Mouse (Mus musculus) gastrocnemius, adult 2 months (tissue): ENCODE data around the gene Ccdc28b. TPM values are rescaled to one million over a fixed set of nuclear protein-coding genes. Genes with fewer than 3 reads are reported as not detected.

Source experiments
- DNase-seq: peaks from one replicate; pipeline ENCODE4 v3.0.0; 2022
- H3K27ac ChIP-seq: fragments of 200-600 bp; 2 replicates; pipeline ENCODE4 v1.8.1; 2022; ENCODE audit warnings: mild to moderate bottlenecking
- H3K4me3 ChIP-seq: fragments of 200-600 bp; 2 replicates; pipeline ENCODE4 v1.8.1; 2022; ENCODE audit warnings: mild to moderate bottlenecking, moderate library complexity
- CTCF ChIP-seq: fragments of 200-600 bp; IDR thresholded peaks from 2 replicates; pipeline ENCODE4 v1.8.1; 2022; ENCODE audit warnings: antibody characterized with exemption, mild to moderate bottlenecking, moderate library complexity
- intact Hi-C: fragments of 180-260 bp; cut with DNase I; formaldehyde crosslinking; loops from one replicate; pipeline ENCODE4 v1.15.1; 2025
- total RNA-seq, 2 experiments: library from RNA; stranded (reverse); gene quantifications; 2 replicates each; pipeline ENCODE4 v1.2.3; 2021

Ccdc28b gene
- total RNA-seq, 2 experiments from 2014 or later: 31.1 to 38.4 TPM

- peak; percentile 75 for TF ChIP-seq CTCF
- intact Hi-C loops: no loop called here
- DNase-seq: peak; percentile 78
- Histone ChIP-seq H3K4me3 (peak overlapping the region; percentile 36), H3K27ac (no peak overlapping the region)
Measured at GRCm38 (mm10) chr4:129576863-129577491, 46.8 kb downstream of the Ccdc28b start.

GRCm38 (mm10) chr4:129575171-129575844 lies 48.4 kb downstream of the Ccdc28b start:
- no peak overlapping the region for H3K4me3 ChIP-seq
- intact Hi-C loops: no loop called here
- TF ChIP-seq CTCF: no peak
- no peak overlapping the region for H3K27ac ChIP-seq
- no peak for DNase-seq

- no peak for DNase-seq
- no peak within 1 kb of the TSS for H3K27ac ChIP-seq
- H3K4me3 ChIP-seq: no peak within 1 kb of the TSS
- intact Hi-C loops: no loop called here
- no peak for TF ChIP-seq CTCF
Measured at GRCm38 (mm10) chr4:129573430-129573829, 50.3 kb downstream of the Ccdc28b start, which contains the start of gene Lck. Gene Lck, minus strand, starts transcription at chr4:129573641.

DNA sequence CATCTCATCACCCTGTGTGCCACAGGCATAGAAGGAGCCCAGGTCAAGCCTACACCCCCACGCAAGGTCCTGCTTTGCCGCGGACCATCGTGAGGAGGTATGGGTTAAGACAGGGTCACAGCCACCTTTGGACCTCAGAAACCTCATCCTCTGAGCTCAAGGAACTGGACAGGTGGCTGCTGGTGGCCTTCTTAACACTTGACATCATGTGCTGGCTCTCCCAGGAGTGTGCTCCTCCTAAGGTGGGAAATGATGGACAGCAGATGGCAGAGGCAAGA lies 50.7 kb downstream of the Ccdc28b start:
- TF ChIP-seq CTCF: no peak
- no peak for DNase-seq
- H3K4me3 ChIP-seq: no peak overlapping the region
- intact Hi-C loops: no loop called here
- no peak overlapping the region for H3K27ac ChIP-seq

- Histone ChIP-seq H3K4me3 (no peak overlapping the region), H3K27ac (no peak overlapping the region)
- no peak for DNase-seq
- intact Hi-C loops: no loop called here
- TF ChIP-seq CTCF: no peak
Measured at GRCm38 (mm10) chr4:129572236-129573092, 51.3 kb downstream of the Ccdc28b start.

DNA sequence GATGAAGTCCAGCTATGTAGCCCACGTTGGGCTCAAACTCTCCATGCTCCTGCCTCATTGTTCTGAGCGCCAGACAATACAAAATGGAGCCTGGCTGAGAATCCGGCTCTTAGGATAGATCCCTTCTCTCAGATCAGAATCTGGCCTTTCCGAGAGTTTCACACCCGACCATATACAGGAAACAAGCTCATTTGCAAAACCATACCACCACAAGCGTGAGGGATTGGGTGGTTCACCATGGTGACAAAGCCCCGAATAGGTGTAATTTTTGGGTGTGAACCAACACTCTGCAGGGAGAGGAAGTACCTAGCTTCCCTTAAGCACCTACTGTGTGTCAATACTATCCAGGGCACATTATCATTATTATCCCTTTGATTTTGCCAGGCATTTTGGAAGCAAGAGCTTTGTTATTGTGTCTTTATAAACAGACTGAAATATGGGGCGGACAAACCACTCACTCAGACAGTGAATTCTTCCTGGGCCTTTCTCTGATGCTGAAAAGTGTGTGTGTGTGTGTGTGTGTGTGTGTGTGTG lies 52.1 kb downstream of the Ccdc28b start:
- Histone ChIP-seq H3K4me3 (no peak overlapping the region), H3K27ac (no peak overlapping the region)
- intact Hi-C loops: no loop called here
- TF ChIP-seq CTCF: no peak
- DNase-seq: no peak

GRCm38 (mm10) chr4:129570028-129570427 lies 53.7 kb downstream of the Ccdc28b start:
- no peak overlapping the region for H3K27ac ChIP-seq
- DNase-seq: no peak
- intact Hi-C loops: no loop called here
- no peak overlapping the region for H3K4me3 ChIP-seq
- TF ChIP-seq CTCF: no peak

Other genes starting within 250 kb of the Ccdc28b start
- gene Zbtb8a, start 245.8 kb downstream of the Ccdc28b start, total RNA-seq: 1 to 10 TPM in 1 of 2 experiments, under 1 TPM in 1; 0.61 to 1.3 TPM
- not detected for gene Zbtb8b, start 183.1 kb downstream of the Ccdc28b start, total RNA-seq
- gene Bsdc1, start 162.4 kb downstream of the Ccdc28b start, total RNA-seq: 10 to 100 TPM; 34.8 to 36.4 TPM
- gene Tssk3, start 132.9 kb downstream of the Ccdc28b start, total RNA-seq: not detected
- not detected for gene Fam229a, start 132.8 kb downstream of the Ccdc28b start, total RNA-seq
- 1 to 10 TPM in 1 of 2 experiments, under 1 TPM in 1; 0.69 to 1.1 TPM for gene Marcksl1, start 110.4 kb downstream of the Ccdc28b start, total RNA-seq
- 10 to 100 TPM in 1 of 2 experiments, 1 to 10 TPM in 1; 9.1 to 10.6 TPM for gene Hdac1, start 81.2 kb downstream of the Ccdc28b start, total RNA-seq
- not detected for gene Lck, start 50.3 kb downstream of the Ccdc28b start, total RNA-seq
- gene Fam167b, start 45.4 kb downstream of the Ccdc28b start, total RNA-seq: not detected
- gene Eif3i, start 23.3 kb downstream of the Ccdc28b start, total RNA-seq: 100 to 1,000 TPM; 134 to 137 TPM
- gene Tmem234, start 23.3 kb downstream of the Ccdc28b start, total RNA-seq: 10 to 100 TPM; 29.8 to 31.9 TPM
- 1 to 10 TPM in 1 of 2 experiments, under 1 TPM in 1; 0.77 to 3.1 TPM for gene Dcdc2b, start 9.7 kb downstream of the Ccdc28b start, total RNA-seq
- gene Iqcc, start 4.8 kb downstream of the Ccdc28b start, total RNA-seq: 10 to 100 TPM in 1 of 2 experiments, 1 to 10 TPM in 1; 9.0 to 10.8 TPM
- 10 to 100 TPM; 19.7 to 21.1 TPM for gene Txlna, start 17.1 kb upstream of the Ccdc28b start, total RNA-seq
- 10 to 100 TPM; 80.9 to 85.9 TPM for gene Kpna6, start 48.8 kb upstream of the Ccdc28b start, total RNA-seq
- 1 to 10 TPM; 3.1 to 4.4 TPM for gene Tmem39b, start 72.9 kb upstream of the Ccdc28b start, total RNA-seq
- 10 to 100 TPM; 24.3 to 27.0 TPM for gene Khdrbs1, start 118.4 kb upstream of the Ccdc28b start, total RNA-seq
- gene Ptp4a2, start 187.3 kb upstream of the Ccdc28b start, total RNA-seq: 100 to 1,000 TPM; 569 to 658 TPM